Mouse (Mus musculus): Measurements from ENCODE around the gene Itgb1.

Itgb1 gene

GRCm38 (mm10) chr8:128685507-128686428 is at the start of gene Itgb1:
Gene Itgb1, plus strand, starts transcription at chr8:128685654.
- peak; percentile 61 for DNase-seq (ENCODE audit: low read depth)

- no peak for DNase-seq (ENCODE audit: low read depth)
Measured at GRCm38 (mm10) chr8:128643104-128643503, 42.4 kb upstream of the Itgb1 start.

GRCm38 (mm10) chr8:128645452-128645851 is 40.0 kb upstream of the Itgb1 start:
- DNase-seq (ENCODE audit: low read depth), result no peak

- DNase-seq (ENCODE audit: low read depth), result no peak
Measured at GRCm38 (mm10) chr8:128646456-128646855, 39.0 kb upstream of the Itgb1 start.

GRCm38 (mm10) chr8:128648071-128648470 is 37.4 kb upstream of the Itgb1 start:
- no peak for DNase-seq (ENCODE audit: low read depth)

GRCm38 (mm10) chr8:128650331-128650855 is 35.1 kb upstream of the Itgb1 start:
- no peak for DNase-seq (ENCODE audit: low read depth)

GRCm38 (mm10) chr8:128652399-128653109 is 32.9 kb upstream of the Itgb1 start:
- peak; percentile 51 for DNase-seq (ENCODE audit: low read depth)

- no peak for DNase-seq (ENCODE audit: low read depth)
Measured at GRCm38 (mm10) chr8:128653642-128654364, 31.7 kb upstream of the Itgb1 start.

- DNase-seq (ENCODE audit: low read depth), result peak; percentile 64
Measured at GRCm38 (mm10) chr8:128654365-128655099, 30.9 kb upstream of the Itgb1 start.

- no peak for DNase-seq (ENCODE audit: low read depth)
Measured at GRCm38 (mm10) chr8:128662144-128662543, 23.3 kb upstream of the Itgb1 start.

- DNase-seq (ENCODE audit: low read depth), result no peak
Measured at GRCm38 (mm10) chr8:128662696-128663095, 22.8 kb upstream of the Itgb1 start.

- DNase-seq (ENCODE audit: low read depth), result no peak
Measured at GRCm38 (mm10) chr8:128663106-128663505, 22.3 kb upstream of the Itgb1 start.

GRCm38 (mm10) chr8:128666576-128667263 is 18.7 kb upstream of the Itgb1 start:
- DNase-seq (ENCODE audit: low read depth), result no peak

- DNase-seq (ENCODE audit: low read depth), result no peak
Measured at GRCm38 (mm10) chr8:128671813-128672212, 13.6 kb upstream of the Itgb1 start.

GRCm38 (mm10) chr8:128672441-128672840 is 13.0 kb upstream of the Itgb1 start:
- DNase-seq (ENCODE audit: low read depth), result no peak

- no peak for DNase-seq (ENCODE audit: low read depth)
Measured at GRCm38 (mm10) chr8:128672950-128673349, 12.5 kb upstream of the Itgb1 start.

- no peak for DNase-seq (ENCODE audit: low read depth)
Measured at GRCm38 (mm10) chr8:128675848-128676629, 9.4 kb upstream of the Itgb1 start.

- DNase-seq (ENCODE audit: low read depth), result no peak
Measured at GRCm38 (mm10) chr8:128679909-128680308, 5.5 kb upstream of the Itgb1 start.

- DNase-seq (ENCODE audit: low read depth), result no peak
Measured at GRCm38 (mm10) chr8:128680548-128681325, 4.7 kb upstream of the Itgb1 start.
